ENCODE assay signal across 9 mouse cellular contexts in the genomic region with DNA sequence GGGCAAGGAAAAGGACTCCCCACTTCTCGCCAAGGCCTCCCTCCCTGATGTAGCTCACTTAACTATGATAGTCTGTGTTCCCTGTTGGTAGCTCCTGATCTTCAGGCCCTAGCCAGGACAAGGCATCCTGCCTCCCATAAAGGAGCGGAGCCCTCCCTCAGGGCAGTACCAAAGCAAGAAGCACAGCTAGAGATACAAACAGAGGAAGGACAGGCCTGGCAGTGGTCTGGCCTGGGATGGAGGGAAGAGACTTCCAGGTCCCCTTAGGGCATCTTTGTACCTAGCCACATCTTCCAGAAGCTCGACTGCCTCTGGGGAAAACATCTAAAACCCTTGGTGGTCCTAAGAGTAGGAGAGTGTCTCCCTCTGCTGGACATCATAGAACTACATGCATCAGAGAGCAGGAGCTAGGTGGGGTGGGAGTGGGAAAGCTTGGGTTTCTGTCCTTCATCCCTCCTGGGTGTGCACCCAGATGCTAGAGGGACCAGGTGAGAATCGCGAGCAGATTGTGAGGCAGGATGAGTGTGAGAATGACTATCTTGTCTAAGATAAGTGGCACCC. TPM values are rescaled to one million over a fixed set of nuclear protein-coding genes. Genes with fewer than 3 reads are reported as not detected.
DNase-seq lines count a peak whose midpoint lies in the region; ATAC-seq and TF ChIP-seq lines count a peak whose summit lies in the region.
"Had no signal": no experiment of that assay in that cellular context is flagged by ENCODE, and none has a peak within 500 bp of the region (broad histone marks: within the 10 kb centered on the region; RNA-seq: fewer than 3 reads in every experiment).

No protein-coding gene starts in this region.

- no peaks in the 10 kb centered on the region for H3K36me3 ChIP-seq in kidney, embryonic 15.5 days
- no peaks in the 10 kb centered on the region for H3K36me3 ChIP-seq in E14TG2a.4 (ENCODE audit: insufficient read depth, low read length)
- no peaks in the 10 kb centered on the region for H3K36me3 ChIP-seq in limb, embryonic 13.5 days
- H3K36me3 ChIP-seq: liver, embryonic 13.5 days had no signal

- no peak for TF ChIP-seq POLR2A in olfactory bulb, adult 2 months (IDR thresholded peaks at IDR 0.05; ENCODE audit: insufficient read depth, low read depth, low read length)

- no peak overlapping the region for H3K4me3 ChIP-seq in kidney, embryonic 15.5 days (replicated peaks)
- no peak overlapping the region for H3K4me3 ChIP-seq in E14TG2a.4 (replicated peaks; ENCODE audit: low read length)
- no peak overlapping the region for H3K4me3 ChIP-seq in limb, embryonic 13.5 days
- H3K4me3 ChIP-seq in olfactory bulb, adult 2 months (ENCODE audit: insufficient read depth, low read depth, low read length): no peak overlapping the region
- H3K4me3 ChIP-seq: liver, embryonic 13.5 days had no signal

- H3K9me3 ChIP-seq in kidney, embryonic 15.5 days (replicated peaks): no peaks in the 10 kb centered on the region
- 0 out of 2 replicates have a peak, but pooled peaks cover 3% of the 10 kb centered on the region for H3K9me3 ChIP-seq in E14TG2a.4 (ENCODE audit: low read length)
- H3K9me3 ChIP-seq in limb, embryonic 13.5 days: no peaks in the 10 kb centered on the region
- H3K9me3 ChIP-seq: liver, embryonic 13.5 days had no signal

- peak; percentile 54 for ATAC-seq in kidney, embryonic 15.5 days (replicated peaks; ENCODE audit: low FRiP score)
- ATAC-seq in common myeloid progenitor, adult 5-6 weeks (replicated peaks; ENCODE audit: low read depth, poor library complexity, severe bottlenecking): peak; percentile 84
- peak; percentile 71 to 73; a peak in 3 of 4 replicates for ATAC-seq in hematopoietic stem cell, adult 5-6 weeks (replicated peaks in 1 of 2; ENCODE audit: insufficient read depth in 1 of 2, low FRiP score in 2 of 2, low TSS enrichment in 1 of 2, low read depth in 1 of 2, poor library complexity in 2 of 2, severe bottlenecking in 2 of 2)
- peak; percentile 3; the same call in 1 of the 2 replicates for ATAC-seq in limb, embryonic 13.5 days (ENCODE audit: low FRiP score, low read depth)
- no peak for ATAC-seq in activated CD4-positive, CD25-positive, alpha-beta regulatory T cell, adult 4 months

- H3K4me2 ChIP-seq in kidney, embryonic 15.5 days: no peak overlapping the region
- peak overlapping the region; percentile 19 for H3K4me2 ChIP-seq in limb, embryonic 13.5 days (replicated peaks)
- H3K4me2 ChIP-seq: liver, embryonic 13.5 days had no signal

- H3K4me1 ChIP-seq in kidney, embryonic 15.5 days: peaks cover 8% of the 10 kb centered on the region
- peaks cover 17% of the 10 kb centered on the region for H3K4me1 ChIP-seq in E14TG2a.4 (replicated peaks; ENCODE audit: low read depth, low read length)
- peaks cover 23% of the 10 kb centered on the region for H3K4me1 ChIP-seq in limb, embryonic 13.5 days
- H3K4me1 ChIP-seq in olfactory bulb, adult 2 months (ENCODE audit: control insufficient read depth, insufficient read depth, low read length): peaks cover 7% of the 10 kb centered on the region

- H3K9ac ChIP-seq in kidney, embryonic 15.5 days: no peak overlapping the region
- H3K9ac ChIP-seq in limb, embryonic 13.5 days: no peak overlapping the region
- H3K9ac ChIP-seq: liver, embryonic 13.5 days had no signal

- H3K27ac ChIP-seq in kidney, embryonic 15.5 days: no peak overlapping the region
- 0 out of 2 replicates have a peak overlapping the region, but pooled peaks have one; percentile 59 for H3K27ac ChIP-seq in limb, embryonic 13.5 days
- H3K27ac ChIP-seq in olfactory bulb, adult 2 months (ENCODE audit: insufficient read depth, low read depth, low read length): peak overlapping the region; percentile 43
- H3K27ac ChIP-seq: liver, embryonic 13.5 days had no signal

- 51% methylated on average over 5 of the region's 5 CpGs for WGBS in kidney, embryonic 15.5 days
- WGBS in limb, embryonic 13.5 days: 39% methylated on average over 5 of the region's 5 CpGs
- 39% methylated on average over 5 of the region's 5 CpGs for WGBS in olfactory bulb, adult 2 months

- DNase-seq in kidney, postnatal 36 days: no peak
- DNase-seq: liver, embryonic 13.5 days had no signal

- no peaks in the 10 kb centered on the region for H3K27me3 ChIP-seq in kidney, embryonic 15.5 days
- peaks cover 4% of the 10 kb centered on the region; the same call in 1 of the 2 replicates for H3K27me3 ChIP-seq in E14TG2a.4 (ENCODE audit: insufficient read depth, low read length)
- no peaks in the 10 kb centered on the region for H3K27me3 ChIP-seq in limb, embryonic 13.5 days
- H3K27me3 ChIP-seq: liver, embryonic 13.5 days had no signal

- peak; percentile 45 for TF ChIP-seq CTCF in E14TG2a.4 (conservative IDR thresholded peaks at IDR 0.05; ENCODE audit: low read length)
- peak; percentile 29; the same call in 1 of the 2 replicates for TF ChIP-seq CTCF in olfactory bulb, adult 2 months (IDR thresholded peaks at IDR 0.05; ENCODE audit: insufficient read depth, low read depth, low read length)

RNA-seq across cellular contexts. Expression of gene Fxyd3, which starts 1.5 kb away (rescaled TPM):
- 14.3 and 14.8 TPM in 2 replicates for polyA plus RNA-seq in kidney, embryonic 15.5 days (2015; fragmentation: Nextera tagmentation; extraction: Ambion mirVana)
- not detected in 2 replicates for total RNA-seq in common myeloid progenitor, adult 5-6 weeks (2017)
- total RNA-seq in hematopoietic stem cell, adult 5-6 weeks (2017): not detected in 2 replicates
- polyA plus RNA-seq in limb, embryonic 13.5 days (2015; fragmentation: Nextera tagmentation; extraction: Ambion mirVana): 32.9 and 34.8 TPM in 2 replicates
- polyA plus RNA-seq in olfactory bulb, adult 2 months (2012; ENCODE audit: insufficient read depth, insufficient read length, low replicate concordance, missing spikeins): not detected in 2 replicates
- polyA plus RNA-seq in activated CD4-positive, CD25-positive, alpha-beta regulatory T cell, adult 4 months (2017; shearing (Covaris generic)): not detected

RNA-seq across cellular contexts. Expression of gene Lgi4, which starts 18.8 kb away (rescaled TPM):
- polyA plus RNA-seq in kidney, embryonic 15.5 days (2015; fragmentation: Nextera tagmentation; extraction: Ambion mirVana): 0.34 and 0.44 TPM in 2 replicates
- total RNA-seq in common myeloid progenitor, adult 5-6 weeks (2017): not detected in 2 replicates
- total RNA-seq in hematopoietic stem cell, adult 5-6 weeks (2017): not detected in 2 replicates
- polyA plus RNA-seq in limb, embryonic 13.5 days (2015; fragmentation: Nextera tagmentation; extraction: Ambion mirVana): 0.59 and 0.67 TPM in 2 replicates
- polyA plus RNA-seq in olfactory bulb, adult 2 months (2012; ENCODE audit: insufficient read depth, insufficient read length, low replicate concordance, missing spikeins): not detected in 2 replicates
- polyA plus RNA-seq in activated CD4-positive, CD25-positive, alpha-beta regulatory T cell, adult 4 months (2017; shearing (Covaris generic)): under 1 TPM in 1 of 2 experiments, not detected in 1; 0.19 TPM

RNA-seq across cellular contexts. Expression of gene Fxyd1, which starts 21.0 kb away (rescaled TPM):
- polyA plus RNA-seq in kidney, embryonic 15.5 days (2015; fragmentation: Nextera tagmentation; extraction: Ambion mirVana): 50.8 and 57.9 TPM in 2 replicates
- 2.7 and 4.2 TPM in 2 replicates for total RNA-seq in common myeloid progenitor, adult 5-6 weeks (2017)
- 2.7 and 15.3 TPM in 2 replicates for total RNA-seq in hematopoietic stem cell, adult 5-6 weeks (2017)
- 61.7 and 71.2 TPM in 2 replicates for polyA plus RNA-seq in limb, embryonic 13.5 days (2015; fragmentation: Nextera tagmentation; extraction: Ambion mirVana)
- not detected in 2 replicates for polyA plus RNA-seq in olfactory bulb, adult 2 months (2012; ENCODE audit: insufficient read depth, insufficient read length, low replicate concordance, missing spikeins)
- not detected for polyA plus RNA-seq in activated CD4-positive, CD25-positive, alpha-beta regulatory T cell, adult 4 months (2017; shearing (Covaris generic))

RNA-seq across cellular contexts. Expression of gene Fxyd7, which starts 26.7 kb away (rescaled TPM):
- 8.2 and 11.2 TPM in 2 replicates for polyA plus RNA-seq in kidney, embryonic 15.5 days (2015; fragmentation: Nextera tagmentation; extraction: Ambion mirVana)
- not detected in 2 replicates for total RNA-seq in common myeloid progenitor, adult 5-6 weeks (2017)
- total RNA-seq in hematopoietic stem cell, adult 5-6 weeks (2017): 2.2 TPM in 1 of 2 replicates, not detected in the other
- 20.0 and 21.3 TPM in 2 replicates for polyA plus RNA-seq in limb, embryonic 13.5 days (2015; fragmentation: Nextera tagmentation; extraction: Ambion mirVana)
- polyA plus RNA-seq in olfactory bulb, adult 2 months (2012; ENCODE audit: insufficient read depth, insufficient read length, low replicate concordance, missing spikeins): not detected in 2 replicates
- not detected for polyA plus RNA-seq in activated CD4-positive, CD25-positive, alpha-beta regulatory T cell, adult 4 months (2017; shearing (Covaris generic))

RNA-seq across cellular contexts. Expression of gene Fxyd5, which starts 35.7 kb away (rescaled TPM):
- polyA plus RNA-seq in kidney, embryonic 15.5 days (2015; fragmentation: Nextera tagmentation; extraction: Ambion mirVana): 30.6 and 35.0 TPM in 2 replicates
- 216 and 242 TPM in 2 replicates for total RNA-seq in common myeloid progenitor, adult 5-6 weeks (2017)
- 383 and 391 TPM in 2 replicates for total RNA-seq in hematopoietic stem cell, adult 5-6 weeks (2017)
- 17.1 and 18.3 TPM in 2 replicates for polyA plus RNA-seq in limb, embryonic 13.5 days (2015; fragmentation: Nextera tagmentation; extraction: Ambion mirVana)
- polyA plus RNA-seq in olfactory bulb, adult 2 months (2012; ENCODE audit: insufficient read depth, insufficient read length, low replicate concordance, missing spikeins): not detected in 2 replicates
- polyA plus RNA-seq in activated CD4-positive, CD25-positive, alpha-beta regulatory T cell, adult 4 months (2017; shearing (Covaris generic)): 1,000 to 10,000 TPM; 2,132 to 2,220 TPM

Comparison
In these comparisons a context has a peak if more than half of its experiments do, and no peak if none do; other contexts are left out.
1. RNA of gene Fxyd3, which starts 1.5 kb away (polyA plus RNA-seq): 32.9 to 34.8 TPM in limb, embryonic 13.5 days and 14.3 to 14.8 TPM in kidney, embryonic 15.5 days; not detected in activated CD4-positive, CD25-positive, alpha-beta regulatory T cell, adult 4 months and not detected in olfactory bulb, adult 2 months; every median in the first group is over 10 times any median in the second.
2. RNA of gene Fxyd1, which starts 21.0 kb away (polyA plus RNA-seq): 61.7 to 71.2 TPM in limb, embryonic 13.5 days and 50.8 to 57.9 TPM in kidney, embryonic 15.5 days; not detected in activated CD4-positive, CD25-positive, alpha-beta regulatory T cell, adult 4 months and not detected in olfactory bulb, adult 2 months; every median in the first group is over 10 times any median in the second.